Mouse (Mus musculus) MEL (cell line): Measurements from ENCODE around the gene Pip5k1a. TPM values are rescaled to one million over a fixed set of nuclear protein-coding genes. Genes with fewer than 3 reads are reported as not detected.

ENCODE experiments used
- DNase-seq: peaks from one replicate; pipeline ENCODE4 v3.0.0; 2011; ENCODE audit warnings: low read depth, low spot score
- H3K27ac ChIP-seq: 2 replicates; pipeline ENCODE4 v1.5.1; 2012; ENCODE audit warnings: low read depth, mild to moderate bottlenecking, control low read depth, low read length, moderate library complexity; ENCODE audit not compliant: control insufficient read depth
- H3K27me3 ChIP-seq, 2 experiments: fragments of 150-350 bp in 1 of 2; sonication (generic) in 1 of 2; 2 replicates each; pipeline ENCODE4 v1.6.1; 2012; ENCODE audit warnings: low read length in 2 of 2, mild to moderate bottlenecking in 2 of 2, improper control_type of control experiment in 1 of 2, moderate library complexity in 1 of 2; ENCODE audit not compliant: insufficient read depth in 2 of 2, control insufficient read depth in 1 of 2
- H3K36me3 ChIP-seq, 2 experiments: 2 replicates each; pipeline ENCODE4 v1.6.1; 2012 to 2014; ENCODE audit warnings: low read length in 2 of 2, improper control_type of control experiment in 1 of 2, inconsistent platforms in 1 of 2, mild to moderate bottlenecking in 1 of 2; ENCODE audit not compliant: insufficient read depth in 2 of 2, control insufficient read depth in 1 of 2
- H3K4me1 ChIP-seq, 2 experiments: fragments of 150-350 bp in 1 of 2; sonication (generic) in 1 of 2; 2 replicates each; pipeline ENCODE4 v1.6.1; 2012; ENCODE audit warnings: low read length in 2 of 2, improper control_type of control experiment in 1 of 2, mild to moderate bottlenecking in 1 of 2; ENCODE audit not compliant: insufficient read depth in 2 of 2, control insufficient read depth in 1 of 2
- H3K4me3 ChIP-seq, 2 experiments: fragments of 150-350 bp in 1 of 2; sonication (generic) in 1 of 2; 2 replicates each; pipeline ENCODE4 v1.5.1; 2012; ENCODE audit warnings: low read depth in 2 of 2, low read length in 2 of 2, mild to moderate bottlenecking in 2 of 2, moderate library complexity in 2 of 2, control low read depth in 1 of 2, improper control_type of control experiment in 1 of 2; ENCODE audit not compliant: control insufficient read depth in 1 of 2, insufficient read depth in 1 of 2
- H3K79me2 ChIP-seq: 2 replicates; pipeline ENCODE4 v1.6.1; 2012; ENCODE audit warnings: mild to moderate bottlenecking, low read length, moderate library complexity; ENCODE audit not compliant: control insufficient read depth, poor library complexity, insufficient read depth
- H3K9ac ChIP-seq: 2 replicates; pipeline ENCODE4 v1.6.1; 2012; ENCODE audit warnings: low read depth, mild to moderate bottlenecking, control low read depth, low read length, moderate library complexity; ENCODE audit not compliant: control insufficient read depth, poor library complexity, severe bottlenecking
- H3K9me3 ChIP-seq: fragments of 150-350 bp; sonication (generic); replicated peaks from 2 replicates; pipeline ENCODE4 v1.6.1; 2012; ENCODE audit warnings: mild to moderate bottlenecking, low read length, improper control_type of control experiment, moderate library complexity; ENCODE audit not compliant: insufficient read depth
- BHLHE40 ChIP-seq: IDR thresholded peaks from 2 replicates; pipeline ENCODE4 v1.6.1; 2012; ENCODE audit warnings: low read depth, mild to moderate bottlenecking, inconsistent platforms, low read length, improper control_type of control experiment, borderline replicate concordance
- CHD1 ChIP-seq: IDR thresholded peaks from 2 replicates; pipeline ENCODE4 v1.6.1; 2012; ENCODE audit warnings: low read depth, mild to moderate bottlenecking, inconsistent platforms, low read length, improper control_type of control experiment
- CHD2 ChIP-seq: IDR thresholded peaks from 2 replicates; pipeline ENCODE4 v1.6.1; 2011; ENCODE audit warnings: low read length, improper control_type of control experiment
- CTCF ChIP-seq, 3 experiments: IDR thresholded peaks in 2 of 3; conservative IDR thresholded peaks in 1 of 3; 2 replicates each; pipeline ENCODE4 v1.5.1; 2011 to 2012; ENCODE audit warnings: low read length in 3 of 3, low read depth in 2 of 3, mild to moderate bottlenecking in 2 of 3, improper control_type of control experiment in 1 of 3, inconsistent platforms in 1 of 3, mixed read lengths in 1 of 3, moderate library complexity in 1 of 3; ENCODE audit not compliant: control insufficient read depth in 1 of 3, insufficient read depth in 1 of 3, poor library complexity in 1 of 3, severe bottlenecking in 1 of 3
- E2F4 ChIP-seq: IDR thresholded peaks from 2 replicates; pipeline ENCODE4 v1.6.1; 2011; ENCODE audit warnings: low read depth, low read length, improper control_type of control experiment, borderline replicate concordance
- ELF1 ChIP-seq: IDR thresholded peaks from 2 replicates; pipeline ENCODE4 v1.6.1; 2014; ENCODE audit warnings: low read depth, mild to moderate bottlenecking, inconsistent platforms, low read length, improper control_type of control experiment, moderate library complexity
- EP300 ChIP-seq, 2 experiments: IDR thresholded peaks; 2 replicates each; pipeline ENCODE4 v1.6.1; 2011; ENCODE audit warnings: improper control_type of control experiment in 2 of 2, low read length in 2 of 2, low read depth in 1 of 2, mild to moderate bottlenecking in 1 of 2
- ETS1 ChIP-seq: IDR thresholded peaks from 2 replicates; pipeline ENCODE4 v1.6.1; 2012; ENCODE audit warnings: low read depth, mild to moderate bottlenecking, inconsistent platforms, low read length, improper control_type of control experiment, moderate library complexity
- GABPA ChIP-seq: IDR thresholded peaks from 2 replicates; pipeline ENCODE4 v1.6.1; 2012; ENCODE audit warnings: low read depth, mild to moderate bottlenecking, inconsistent platforms, low read length, improper control_type of control experiment, moderate library complexity
- GATA1 ChIP-seq: IDR thresholded peaks from 2 replicates; pipeline ENCODE4 v1.6.1; 2011; ENCODE audit warnings: low read depth, low read length, improper control_type of control experiment
- HCFC1 ChIP-seq: IDR thresholded peaks from 2 replicates; pipeline ENCODE4 v1.6.1; 2012; ENCODE audit warnings: low read depth, mild to moderate bottlenecking, inconsistent platforms, low read length, improper control_type of control experiment, moderate library complexity
- JUND ChIP-seq: IDR thresholded peaks from 2 replicates; pipeline ENCODE4 v1.6.1; 2011; ENCODE audit warnings: low read depth, mild to moderate bottlenecking, improper control_type of control experiment, low read length
- KAT2A ChIP-seq: conservative IDR thresholded peaks from 2 replicates; pipeline ENCODE4 v1.6.1; 2012; ENCODE audit warnings: low read depth, low read length, improper control_type of control experiment, inconsistent platforms
- MAFK ChIP-seq: IDR thresholded peaks from 2 replicates; pipeline ENCODE4 v1.6.1; 2011; ENCODE audit warnings: low read depth, mild to moderate bottlenecking, low read length, improper control_type of control experiment, borderline replicate concordance
- MAX ChIP-seq: IDR thresholded peaks from 2 replicates; pipeline ENCODE4 v1.6.1; 2011; ENCODE audit warnings: low read length, improper control_type of control experiment
- MAZ ChIP-seq: IDR thresholded peaks from 2 replicates; pipeline ENCODE4 v1.6.1; 2012; ENCODE audit warnings: low read depth, mild to moderate bottlenecking, inconsistent platforms, low read length, improper control_type of control experiment
- MEF2A ChIP-seq: IDR thresholded peaks from 2 replicates; pipeline ENCODE4 v1.6.1; 2014; ENCODE audit warnings: low read depth, mild to moderate bottlenecking, inconsistent platforms, low read length, improper control_type of control experiment; ENCODE audit not compliant: poor library complexity, insufficient replicate concordance, severe bottlenecking; ENCODE audit errors: extremely low read depth
- MYC ChIP-seq: IDR thresholded peaks from 2 replicates; pipeline ENCODE4 v1.6.1; 2011; ENCODE audit warnings: low read depth, mild to moderate bottlenecking, low read length, improper control_type of control experiment, moderate library complexity
- NELFE ChIP-seq: IDR thresholded peaks from 2 replicates; pipeline ENCODE4 v1.6.1; 2011; ENCODE audit warnings: low read depth, low read length, improper control_type of control experiment
- NRF1 ChIP-seq: IDR thresholded peaks from 2 replicates; pipeline ENCODE4 v1.6.1; 2014; ENCODE audit warnings: low read depth, mild to moderate bottlenecking, inconsistent platforms, low read length, improper control_type of control experiment, moderate library complexity; ENCODE audit not compliant: poor library complexity, insufficient read depth, severe bottlenecking
- POLR2A ChIP-seq, 2 experiments: IDR thresholded peaks; 2 replicates each; pipeline ENCODE4 v1.6.1; 2011 to 2012; ENCODE audit warnings: low read length in 2 of 2, mild to moderate bottlenecking in 2 of 2, control low read depth in 1 of 2, improper control_type of control experiment in 1 of 2, low read depth in 1 of 2, moderate library complexity in 1 of 2; ENCODE audit not compliant: control insufficient read depth in 1 of 2, insufficient read depth in 1 of 2, poor library complexity in 1 of 2
- POLR2AphosphoS2 ChIP-seq: IDR thresholded peaks from 2 replicates; pipeline ENCODE4 v1.6.1; 2011; ENCODE audit warnings: low read length, improper control_type of control experiment
- POLR2AphosphoS5 ChIP-seq: IDR thresholded peaks from 2 replicates; pipeline ENCODE4 v1.6.1; 2012; ENCODE audit warnings: low read depth, borderline replicate concordance, mild to moderate bottlenecking, inconsistent platforms, low read length, moderate library complexity, mixed read lengths
- RAD21 ChIP-seq: IDR thresholded peaks from 2 replicates; pipeline ENCODE4 v1.6.1; 2011; ENCODE audit warnings: mild to moderate bottlenecking, low read depth, low read length, improper control_type of control experiment
- RCOR1 ChIP-seq: IDR thresholded peaks from 2 replicates; pipeline ENCODE4 v1.6.1; 2012; ENCODE audit warnings: low read depth, mild to moderate bottlenecking, inconsistent platforms, low read length, improper control_type of control experiment
- SIN3A ChIP-seq: IDR thresholded peaks from 2 replicates; pipeline ENCODE4 v1.6.1; 2012; ENCODE audit warnings: low read length, improper control_type of control experiment, inconsistent platforms
- SMC3 ChIP-seq: IDR thresholded peaks from 2 replicates; pipeline ENCODE4 v1.6.1; 2011; ENCODE audit warnings: low read depth, low read length, improper control_type of control experiment
- TAL1 ChIP-seq: IDR thresholded peaks from 2 replicates; pipeline ENCODE4 v1.6.1; 2012; ENCODE audit warnings: mild to moderate bottlenecking, inconsistent platforms, low read length, moderate library complexity, mixed read lengths
- TBP ChIP-seq: IDR thresholded peaks from 2 replicates; pipeline ENCODE4 v1.8.0; 2011; ENCODE audit warnings: low read depth, low read length, improper control_type of control experiment
- TCF12 ChIP-seq: IDR thresholded peaks from 2 replicates; pipeline ENCODE4 v1.6.1; 2014; ENCODE audit warnings: low read depth, mild to moderate bottlenecking, inconsistent platforms, low read length, improper control_type of control experiment, moderate library complexity
- UBTF ChIP-seq: IDR thresholded peaks from 2 replicates; pipeline ENCODE4 v1.6.1; 2012; ENCODE audit warnings: low read depth, mild to moderate bottlenecking, inconsistent platforms, low read length, improper control_type of control experiment, moderate library complexity, borderline replicate concordance; ENCODE audit not compliant: insufficient read depth
- USF1 ChIP-seq: IDR thresholded peaks from 2 replicates; pipeline ENCODE4 v1.6.1; 2014; ENCODE audit warnings: low read depth, mild to moderate bottlenecking, inconsistent platforms, low read length, improper control_type of control experiment, moderate library complexity
- USF2 ChIP-seq, 2 experiments: IDR thresholded peaks; 2 replicates each; pipeline ENCODE4 v1.6.1; 2011 to 2012; ENCODE audit warnings: improper control_type of control experiment in 2 of 2, low read length in 2 of 2, borderline replicate concordance in 1 of 2, inconsistent platforms in 1 of 2, low read depth in 1 of 2, mild to moderate bottlenecking in 1 of 2; ENCODE audit not compliant: insufficient read depth in 1 of 2
- ZKSCAN1 ChIP-seq: IDR thresholded peaks from 2 replicates; pipeline ENCODE4 v1.6.1; 2012; ENCODE audit warnings: low read depth, mild to moderate bottlenecking, inconsistent platforms, low read length, improper control_type of control experiment, moderate library complexity
- ZMIZ1 ChIP-seq: IDR thresholded peaks from 2 replicates; pipeline ENCODE4 v1.6.1; 2012; ENCODE audit warnings: low read depth, mild to moderate bottlenecking, inconsistent platforms, low read length, improper control_type of control experiment, moderate library complexity
- ZNF384 ChIP-seq: IDR thresholded peaks from 2 replicates; pipeline ENCODE4 v1.6.1; 2012; ENCODE audit warnings: low read depth, mild to moderate bottlenecking, inconsistent platforms, low read length, improper control_type of control experiment
- polyA plus RNA-seq, 2 experiments: library from polyadenylated mRNA; stranded (reverse) in 1 of 2; unstranded in 1 of 2; fragments of >175 nt in 1 of 2; fragments of >200 nt in 1 of 2; gene quantifications; 2 replicates each; pipeline versions ENCODE4 v1.2.1 to v1.2.4; 2012; ENCODE audit warnings: low replicate concordance in 2 of 2, low read depth in 1 of 2; ENCODE audit not compliant: insufficient read length in 2 of 2, insufficient read depth in 1 of 2, missing spikeins in 1 of 2
- total RNA-seq: library from RNA; depleted of rRNA; stranded (reverse); fragments of 300-350 nt; gene quantifications from 2 replicates; pipeline ENCODE4 v1.2.3, GENCODE M21; 2012

Pip5k1a gene
- total and polyA plus RNA-seq, 3 experiments = 47.7 to 322 (median 103) TPM

DNA sequence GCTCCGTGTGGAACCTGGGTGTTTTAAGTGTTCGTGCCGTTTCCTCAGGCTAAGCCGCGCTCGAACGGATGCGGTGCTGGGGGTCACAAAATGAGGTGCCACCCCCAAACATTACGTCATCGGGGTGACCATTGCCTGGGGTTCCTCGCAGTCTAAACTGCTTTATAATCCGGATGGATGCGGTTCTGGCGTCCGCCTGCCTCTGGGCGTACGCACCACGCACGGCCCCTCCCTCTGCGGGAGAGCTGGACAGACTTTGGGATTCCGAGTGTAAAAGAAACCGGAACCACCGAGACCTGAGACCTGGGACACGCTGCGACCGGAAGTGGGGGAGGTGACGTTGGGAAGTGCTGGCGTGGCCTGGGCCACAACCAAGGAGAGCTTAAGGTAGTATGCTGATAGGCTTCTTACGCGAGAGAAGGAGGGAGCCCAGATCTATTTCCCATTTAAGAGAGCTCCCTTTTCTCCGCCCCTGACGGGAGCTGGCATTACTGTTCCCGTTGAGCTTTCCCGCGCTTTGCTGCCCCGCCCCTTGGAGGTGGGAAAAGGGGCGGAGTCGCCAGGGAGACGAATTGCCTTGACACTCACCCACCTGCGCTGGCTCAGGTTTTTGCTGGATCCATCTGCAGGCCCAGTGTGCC lies 90.7 kb downstream of the Pip5k1a start:
- Histone ChIP-seq H3K4me1 (peaks cover 4 to 15% of the 10 kb centered on the region in 2 experiments), H3K4me3 (peak overlapping the region; percentile 65 to 71), H3K9me3 (no peaks in the 10 kb centered on the region), H3K36me3 (peaks cover 0 to 15% of the 10 kb centered on the region in 2 experiments; a peak in 2 of 4 replicates), H3K27ac (peak overlapping the region; percentile 95), H3K27me3 (no peaks in the 10 kb centered on the region), H3K79me2 (peaks cover 24% of the 10 kb centered on the region), H3K9ac (peak overlapping the region; percentile 82)
- peak; percentile 100 for DNase-seq
- TF ChIP-seq HCFC1 (peak; percentile 83), TAL1 (no peak), E2F4 (peak; percentile 99), EP300 (IDR thresholded peaks at IDR 0.05; ENCODE audit: low read depth in 1 of 2, low read length in 2 of 2) (no peak; a peak in 1 of 4 replicates), POLR2AphosphoS2 (peak; percentile 77), USF2 (IDR thresholded peaks at IDR 0.05; ENCODE audit: borderline replicate concordance in 1 of 2, insufficient read depth in 1 of 2, low read depth in 1 of 2, low read length in 2 of 2) (no peak), ETS1 (no peak; the same call in 1 of the 2 replicates), SMC3 (no peak), GABPA (no peak), TCF12 (peak; percentile 48; the same call in 1 of the 2 replicates), USF1 (no peak), MAFK (no peak), NELFE (peak; percentile 65), RAD21 (no peak), CHD2 (no peak), MYC (peak; percentile 91), ZKSCAN1 (no peak), MAZ (no peak), POLR2AphosphoS5 (no peak), CTCF (IDR thresholded peaks at IDR 0.05 in 2 of 3, conservative IDR thresholded peaks at IDR 0.05 in 1 of 3; ENCODE audit: control insufficient read depth in 1 of 3, insufficient read depth in 1 of 3, low read depth in 2 of 3, low read length in 3 of 3, poor library complexity in 1 of 3, severe bottlenecking in 1 of 3) (no peak), CHD1 (no peak), KAT2A (no peak; the same call in 1 of the 2 replicates), ELF1 (peak; percentile 92), UBTF (no peak), ZNF384 (no peak), MEF2A (no peak), NRF1 (peak; percentile 48; the same call in 1 of the 2 replicates), GATA1 (no peak), JUND (no peak), RCOR1 (no peak), BHLHE40 (no peak), ZMIZ1 (no peak; the same call in 1 of the 2 replicates), MAX (peak; percentile 92), POLR2A (IDR thresholded peaks at IDR 0.05; ENCODE audit: control insufficient read depth in 1 of 2, insufficient read depth in 1 of 2, low read depth in 1 of 2, low read length in 2 of 2, poor library complexity in 1 of 2) (peak; percentile 45 to 86), TBP (peak; percentile 57; the same call in 1 of the 2 replicates), SIN3A (peak; percentile 89)
